Mouse (Mus musculus) lung, postnatal 0 days (tissue): ENCODE results near the gene Mrps10.

Source experiments
- CTCF ChIP-seq: IDR thresholded peaks from 2 replicates; pipeline ENCODE4 v1.5.1; 2016; ENCODE audit warnings: antibody characterized with exemption, mild to moderate bottlenecking
- EP300 ChIP-seq: IDR thresholded peaks from 2 replicates; pipeline ENCODE4 v1.6.1; 2016; ENCODE audit warnings: antibody characterized with exemption, mild to moderate bottlenecking, control low read depth

DNA sequence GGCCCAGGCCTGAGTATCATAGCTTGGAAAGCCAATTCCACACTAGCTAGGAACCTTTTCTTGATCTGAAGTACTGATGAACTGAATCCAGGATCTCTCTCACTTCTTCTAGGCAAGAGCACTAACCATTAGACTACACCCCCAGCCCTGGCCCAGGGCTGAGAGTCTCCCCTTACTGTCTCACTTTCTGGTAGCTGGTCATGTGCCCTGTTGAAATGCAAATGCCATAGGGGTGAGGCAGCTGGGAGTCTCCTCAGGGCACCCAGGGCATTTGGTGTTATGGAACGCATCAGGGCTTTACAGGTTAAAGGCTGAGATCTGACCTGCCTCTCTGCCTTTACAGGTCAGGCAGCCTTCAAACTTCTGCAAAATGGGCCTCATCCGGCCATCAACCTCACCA lies 51.5 kb downstream of the Mrps10 start:
- TF ChIP-seq EP300 (no peak), CTCF (no peak)
